Mouse (Mus musculus) midbrain, postnatal 0 days (tissue): ENCODE results near the gene Sel1l. TPM values are rescaled to one million over a fixed set of nuclear protein-coding genes. Genes with fewer than 3 reads are reported as not detected.

Experiments
- ATAC-seq: fragments of 200-750 bp; cut with Nextera tagmentation; 2 replicates; pipeline ENCODE4 v1.8.0; 2017; ENCODE audit warnings: moderate number of reproducible peaks, mild to moderate bottlenecking, moderate TSS enrichment, moderate library complexity; ENCODE audit not compliant: low FRiP score
- DNase-seq: peaks from one replicate; pipeline ENCODE4 v3.0.0-alpha.2; 2015; ENCODE audit warnings: low spot score
- H3K27ac ChIP-seq: fragments of 300-500 bp; sonication (generic); 2 replicates; pipeline ENCODE4 v1.5.1; 2014; ENCODE audit warnings: low read depth, mild to moderate bottlenecking, low read length, mixed read lengths
- H3K27me3 ChIP-seq: fragments of 300-500 bp; sonication (generic); 2 replicates; pipeline ENCODE4 v1.6.1; 2014; ENCODE audit warnings: low read length, control low read depth, mixed read lengths; ENCODE audit not compliant: insufficient read depth
- H3K36me3 ChIP-seq: fragments of 300-500 bp; sonication (generic); 2 replicates; pipeline ENCODE4 v1.6.1; 2014; ENCODE audit warnings: low read length, control low read depth, mixed read lengths; ENCODE audit not compliant: insufficient read depth
- H3K4me1 ChIP-seq: fragments of 300-500 bp; sonication (generic); 2 replicates; pipeline ENCODE4 v1.6.1; 2014; ENCODE audit warnings: mild to moderate bottlenecking, control low read depth, antibody characterized with exemption, low read length, mixed read lengths; ENCODE audit not compliant: insufficient read depth
- H3K4me2 ChIP-seq: fragments of 300-500 bp; sonication (generic); 2 replicates; pipeline ENCODE4 v1.6.1; 2014; ENCODE audit warnings: low read depth, mild to moderate bottlenecking, low read length, mixed read lengths; ENCODE audit not compliant: poor library complexity, severe bottlenecking
- H3K4me3 ChIP-seq: fragments of 300-500 bp; sonication (generic); 2 replicates; pipeline ENCODE4 v1.5.1; 2014; ENCODE audit warnings: low read depth, mild to moderate bottlenecking, low read length, moderate library complexity
- H3K9ac ChIP-seq: fragments of 300-500 bp; sonication (generic); replicated peaks from 2 replicates; pipeline ENCODE4 v1.6.1; 2014; ENCODE audit warnings: mild to moderate bottlenecking, low read length, moderate library complexity, mixed read lengths; ENCODE audit not compliant: poor library complexity, severe bottlenecking
- H3K9me3 ChIP-seq: fragments of 300-500 bp; sonication (generic); 2 replicates; pipeline ENCODE4 v1.6.1; 2016; ENCODE audit warnings: low read length, control low read depth
- CTCF ChIP-seq: IDR thresholded peaks from 2 replicates; pipeline ENCODE4 v1.5.1; 2016; ENCODE audit warnings: antibody characterized with exemption, mild to moderate bottlenecking
- WGBS: fragments of 180-500 bp; shearing (Covaris S2); extraction: QIAGEN DNeasy Blood & Tissue Kit; methylation state at CpG from one replicate; pipeline ENCODE4 v1.1.7; 2014; 5-methylcytosine and 5-hydroxymethylcytosine counted together
- polyA plus RNA-seq: library from polyadenylated mRNA; unstranded; fragments of >200 nt; fragmentation: Nextera tagmentation; extraction: Ambion mirVana; gene quantifications from 2 replicates; pipeline ENCODE4 v1.2.1, GENCODE M21; 2015
- total RNA-seq: library from RNA; depleted of rRNA; stranded (reverse); fragments of >200 nt; gene quantifications from 2 replicates; pipeline ENCODE4 v1.2.3, GENCODE M21; 2014

Sel1l gene
- total and polyA plus RNA-seq, 2 experiments from 2014 or later = 67.3 to 93.3 TPM

- Histone ChIP-seq H3K9me3 (no peaks in the 10 kb centered on the region), H3K4me3 (no peak overlapping the region), H3K9ac (no peak overlapping the region), H3K4me2 (no peak overlapping the region), H3K27ac (no peak overlapping the region), H3K27me3 (no peaks in the 10 kb centered on the region), H3K4me1 (no peaks in the 10 kb centered on the region), H3K36me3 (peaks cover 65% of the 10 kb centered on the region)
- DNase-seq (no peak), ATAC-seq (no peak)
- TF ChIP-seq CTCF = no peak
- WGBS = 93% methylated on average over 11 of the region's 11 CpGs
These were observed 33.4 kb downstream of the Sel1l start for GRCm38 (mm10) chr12:91815552-91815951.

GRCm38 (mm10) chr12:91808911-91809310 lies 40.0 kb downstream of the Sel1l start:
- TF ChIP-seq CTCF = no peak
- Histone ChIP-seq H3K36me3 (peaks cover 63% of the 10 kb centered on the region), H3K4me2 (no peak overlapping the region), H3K4me3 (no peak overlapping the region), H3K9ac (no peak overlapping the region), H3K27ac (no peak overlapping the region), H3K27me3 (no peaks in the 10 kb centered on the region), H3K4me1 (no peaks in the 10 kb centered on the region), H3K9me3 (no peaks in the 10 kb centered on the region)
- DNase-seq (no peak), ATAC-seq (no peak)
- WGBS = 93% methylated on average over 8 of the region's 8 CpGs

- DNase-seq (no peak), ATAC-seq (no peak)
- Histone ChIP-seq H3K9me3 (no peaks in the 10 kb centered on the region), H3K4me3 (no peak overlapping the region), H3K27me3 (no peaks in the 10 kb centered on the region), H3K4me2 (no peak overlapping the region), H3K9ac (no peak overlapping the region), H3K36me3 (peaks cover 52% of the 10 kb centered on the region), H3K27ac (no peak overlapping the region), H3K4me1 (no peaks in the 10 kb centered on the region)
- TF ChIP-seq CTCF = no peak
- 96% methylated on average over 6 of the region's 6 CpGs for WGBS
These were observed 41.2 kb downstream of the Sel1l start for GRCm38 (mm10) chr12:91807761-91808160.

GRCm38 (mm10) chr12:91807095-91807494 lies 41.9 kb downstream of the Sel1l start:
- H3K9ac ChIP-seq = no peak overlapping the region
- DNase-seq (no peak), ATAC-seq (no peak)
- 92% methylated on average over 11 of the region's 11 CpGs for WGBS
- no peak for TF ChIP-seq CTCF
- H3K27me3 ChIP-seq = no peaks in the 10 kb centered on the region
- H3K36me3 ChIP-seq = peaks cover 46% of the 10 kb centered on the region
- no peaks in the 10 kb centered on the region for H3K9me3 ChIP-seq
- H3K4me3 ChIP-seq = no peak overlapping the region
- H3K4me1 ChIP-seq = no peaks in the 10 kb centered on the region
- H3K4me2 ChIP-seq = no peak overlapping the region
- H3K27ac ChIP-seq = no peak overlapping the region

GRCm38 (mm10) chr12:91804262-91804661 lies 44.7 kb downstream of the Sel1l start:
- 83% methylated on average over 3 of the region's 3 CpGs for WGBS
- no peaks in the 10 kb centered on the region for H3K27me3 ChIP-seq
- TF ChIP-seq CTCF = no peak

GRCm38 (mm10) chr12:91803207-91803932 lies 45.6 kb downstream of the Sel1l start:
- Histone ChIP-seq H3K27ac (no peak overlapping the region), H3K9me3 (no peaks in the 10 kb centered on the region), H3K9ac (no peak overlapping the region), H3K4me3 (no peak overlapping the region), H3K36me3 (peaks cover 12% of the 10 kb centered on the region), H3K4me2 (no peak overlapping the region), H3K4me1 (no peaks in the 10 kb centered on the region), H3K27me3 (no peaks in the 10 kb centered on the region)
- TF ChIP-seq CTCF = no peak
- no peak for DNase-seq
- 64% methylated on average over 13 of the region's 13 CpGs for WGBS
- no peak for ATAC-seq

More at GRCm38 (mm10) chr12:91804262-91804661, 44.7 kb downstream of the Sel1l start:
- H3K9ac ChIP-seq = no peak overlapping the region
- H3K4me2 ChIP-seq = no peak overlapping the region
- H3K9me3 ChIP-seq = no peaks in the 10 kb centered on the region
- H3K36me3 ChIP-seq = peaks cover 21% of the 10 kb centered on the region
- no peak overlapping the region for H3K4me3 ChIP-seq
- H3K4me1 ChIP-seq = no peaks in the 10 kb centered on the region
- DNase-seq = no peak
- no peak overlapping the region for H3K27ac ChIP-seq
- ATAC-seq = no peak
